Mouse (Mus musculus): ENCODE data around the gene Iqschfp. TPM values are rescaled to one million over a fixed set of nuclear protein-coding genes. Genes with fewer than 3 reads are reported as not detected.

Gene Iqschfp
- total RNA-seq, 2 experiments from 2014 or later, result not detected

- no peak for DNase-seq
Observed at GRCm38 (mm10) chr3:68656607-68657352, 764.7 kb downstream of the Iqschfp start.

GRCm38 (mm10) chr3:68657589-68658245 is 765.7 kb downstream of the Iqschfp start:
- no peak for DNase-seq

- no peak for DNase-seq
Observed at GRCm38 (mm10) chr3:68659996-68660395, 768.0 kb downstream of the Iqschfp start.

GRCm38 (mm10) chr3:68660538-68660937 is 768.5 kb downstream of the Iqschfp start:
- DNase-seq, result no peak

- DNase-seq, result no peak
Observed at GRCm38 (mm10) chr3:68662386-68662785, 770.4 kb downstream of the Iqschfp start.

- DNase-seq, result no peak
Observed at GRCm38 (mm10) chr3:68664337-68664736, 772.3 kb downstream of the Iqschfp start.

- DNase-seq, result no peak
Observed at GRCm38 (mm10) chr3:68666377-68666776, 774.3 kb downstream of the Iqschfp start.

- no peak for DNase-seq
Observed at GRCm38 (mm10) chr3:68667852-68668251, 775.8 kb downstream of the Iqschfp start.

GRCm38 (mm10) chr3:68669418-68669974 is 777.5 kb downstream of the Iqschfp start:
- no peak for DNase-seq

- no peak for DNase-seq
Observed at GRCm38 (mm10) chr3:68674721-68675120, 782.7 kb downstream of the Iqschfp start.

GRCm38 (mm10) chr3:68675216-68675835 is 783.3 kb downstream of the Iqschfp start:
- no peak for DNase-seq

Other genes with a start within 250 kb of the Iqschfp start
- not detected for gene Iqcj, start within 50 bp of the Iqschfp start, total RNA-seq (2021)
- 10 to 100 TPM; 86.2 to 86.6 TPM for gene Schip1, start 172.6 kb downstream of the Iqschfp start, total RNA-seq (2021)